Mouse (Mus musculus) embryonic facial prominence, embryonic 13.5 days (tissue): ENCODE data around the gene Gm37240. TPM values are rescaled to one million over a fixed set of nuclear protein-coding genes. Genes with fewer than 3 reads are reported as not detected.

ENCODE experiments used
- ATAC-seq: fragments of 200-750 bp; cut with Nextera tagmentation; 2 replicates; pipeline ENCODE4 v1.8.0; 2017; ENCODE audit warnings: low read depth; ENCODE audit not compliant: insufficient number of reproducible peaks, insufficient read depth, low FRiP score, low TSS enrichment
- H3K27ac ChIP-seq: fragments of 300-500 bp; sonication (generic); 2 replicates; pipeline ENCODE4 v1.5.1; 2015; ENCODE audit warnings: moderate library complexity, mild to moderate bottlenecking, inconsistent platforms
- H3K27me3 ChIP-seq: fragments of 300-500 bp; sonication (generic); 2 replicates; pipeline ENCODE4 v1.6.1; 2015; ENCODE audit warnings: mild to moderate bottlenecking, inconsistent platforms
- H3K36me3 ChIP-seq: fragments of 300-500 bp; sonication (generic); 2 replicates; pipeline ENCODE4 v1.6.1; 2015; ENCODE audit warnings: mild to moderate bottlenecking, inconsistent platforms
- H3K4me1 ChIP-seq: fragments of 300-500 bp; sonication (generic); 2 replicates; pipeline ENCODE4 v1.6.1; 2015; ENCODE audit warnings: inconsistent platforms
- H3K4me2 ChIP-seq: fragments of 300-500 bp; sonication (generic); 2 replicates; pipeline ENCODE4 v1.6.1; 2015; ENCODE audit warnings: moderate library complexity, mild to moderate bottlenecking, inconsistent platforms
- H3K4me3 ChIP-seq: fragments of 300-500 bp; sonication (generic); 2 replicates; pipeline ENCODE4 v1.5.1; 2015; ENCODE audit warnings: mild to moderate bottlenecking, inconsistent platforms
- H3K9ac ChIP-seq: fragments of 300-500 bp; sonication (generic); 2 replicates; pipeline ENCODE4 v1.6.1; 2015; ENCODE audit warnings: mild to moderate bottlenecking, inconsistent platforms
- H3K9me3 ChIP-seq: fragments of 300-500 bp; sonication (generic); 2 replicates; pipeline ENCODE4 v1.6.1; 2016; ENCODE audit warnings: inconsistent platforms
- WGBS: fragments of 180-500 bp; shearing (Covaris S2); methylation state at CpG from one replicate; pipeline ENCODE4 v1.1.7; 2015; ENCODE audit warnings: mixed read lengths; 5-methylcytosine and 5-hydroxymethylcytosine counted together
- polyA plus RNA-seq: library from polyadenylated mRNA; unstranded; fragments of >200 nt; fragmentation: Nextera tagmentation; extraction: Ambion mirVana; gene quantifications from 2 replicates; pipeline ENCODE4 v1.2.1, GENCODE M21; 2015

Gene Gm37240
- polyA plus RNA-seq, 1 experiment from 2014 or later = 6.3 TPM

DNA sequence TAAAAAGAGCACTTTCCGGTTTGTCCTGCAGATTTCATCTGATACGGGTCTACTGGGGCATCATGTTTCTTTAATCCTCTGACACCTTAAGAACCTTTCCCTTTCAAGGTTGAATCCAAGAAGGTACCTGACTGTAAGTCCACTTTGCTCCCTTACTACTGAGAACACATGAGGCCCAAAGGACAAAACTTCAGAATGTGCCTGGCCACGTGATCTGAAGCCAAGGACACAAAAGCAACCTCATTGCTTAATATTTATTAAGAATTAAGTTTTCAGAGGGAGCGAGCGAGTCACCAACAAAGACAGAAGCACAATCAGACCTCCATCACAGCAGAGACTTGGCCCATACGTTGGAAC is 1112.3 kb downstream of the Gm37240 start:
- no peak for ATAC-seq
- Histone ChIP-seq H3K27ac (peak overlapping the region; percentile 88), H3K9me3 (no peaks in the 10 kb centered on the region), H3K4me3 (no peak overlapping the region), H3K9ac (0 out of 2 replicates have a peak overlapping the region, but pooled peaks have one; percentile 27), H3K36me3 (no peaks in the 10 kb centered on the region), H3K4me2 (no peak overlapping the region), H3K4me1 (peaks cover 17% of the 10 kb centered on the region), H3K27me3 (no peaks in the 10 kb centered on the region)
- WGBS = 53% methylated on average over 6 of the region's 6 CpGs

DNA sequence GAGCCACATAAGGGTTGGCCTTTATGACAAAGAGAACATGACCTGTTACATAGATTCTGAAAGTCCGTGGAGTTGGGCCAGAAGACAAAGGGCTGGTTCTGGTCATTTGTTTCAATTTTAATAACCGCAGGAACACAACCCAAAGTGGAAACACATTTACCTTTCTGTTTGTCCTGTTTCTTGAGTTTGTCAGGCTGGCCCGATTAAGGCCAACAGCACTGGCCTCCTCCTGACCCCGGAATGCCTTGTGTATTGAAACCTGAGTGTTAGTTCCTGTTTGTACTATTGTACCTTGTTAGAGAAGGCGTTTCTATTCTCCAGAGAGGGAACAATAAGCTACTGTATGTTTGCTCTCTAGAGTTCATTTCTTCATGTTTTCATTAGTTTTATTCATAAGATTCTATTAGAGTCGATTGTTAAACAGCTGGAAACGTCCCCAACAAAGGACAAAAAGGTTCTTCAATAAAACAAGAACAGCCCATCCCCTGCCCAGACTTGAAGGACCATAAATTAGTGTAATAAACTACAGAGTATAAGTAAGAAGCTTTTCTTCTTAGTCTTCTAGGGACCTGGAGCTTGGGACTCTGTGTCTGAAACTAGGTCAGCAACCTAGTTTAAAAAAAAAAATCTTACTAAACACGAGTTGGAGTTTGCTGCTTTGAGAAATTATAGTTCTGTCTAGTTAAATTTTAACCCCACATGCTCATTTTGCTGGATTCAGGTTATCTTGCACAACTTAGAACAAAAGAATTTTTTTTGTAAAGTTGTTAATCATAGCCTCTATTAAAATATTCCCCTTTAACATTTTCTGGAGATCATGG is 1112.9 kb downstream of the Gm37240 start:
- Histone ChIP-seq H3K36me3 (no peaks in the 10 kb centered on the region), H3K4me3 (no peak overlapping the region), H3K9me3 (no peaks in the 10 kb centered on the region), H3K27ac (peak overlapping the region; percentile 88; the same call in 1 of the 2 replicates), H3K4me1 (peaks cover 17% of the 10 kb centered on the region), H3K4me2 (no peak overlapping the region), H3K9ac (no peak overlapping the region), H3K27me3 (no peaks in the 10 kb centered on the region)
- ATAC-seq = no peak
- 30% methylated on average over 8 of the region's 8 CpGs for WGBS

DNA sequence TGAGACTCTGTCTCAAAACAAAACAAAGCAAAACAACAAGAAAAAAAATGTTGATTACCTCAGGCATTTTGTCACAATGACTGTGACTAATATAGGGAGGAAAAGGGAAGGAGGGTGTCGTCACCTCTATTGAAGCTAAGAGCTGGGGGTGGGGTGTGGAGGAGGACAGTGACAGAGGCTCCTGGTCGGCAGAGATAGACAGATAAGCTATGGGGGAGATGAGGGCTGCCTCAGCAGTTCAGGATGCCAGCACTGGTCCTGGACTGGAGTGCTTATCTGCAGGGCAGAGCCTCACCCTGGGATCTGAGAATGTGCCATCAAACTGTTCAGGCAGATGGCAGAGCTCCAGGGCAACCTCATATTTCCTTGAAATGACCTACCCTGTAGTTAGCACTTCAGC is 1115.3 kb downstream of the Gm37240 start:
- no peaks in the 10 kb centered on the region for H3K36me3 ChIP-seq
- H3K27ac ChIP-seq = no peak overlapping the region
- peaks cover 17% of the 10 kb centered on the region for H3K4me1 ChIP-seq
- WGBS = 57% methylated on average over 2 of the region's 2 CpGs
- H3K9ac ChIP-seq = no peak overlapping the region
- no peaks in the 10 kb centered on the region for H3K9me3 ChIP-seq
- no peak overlapping the region for H3K4me3 ChIP-seq
- H3K4me2 ChIP-seq = no peak overlapping the region
- ATAC-seq = no peak
- H3K27me3 ChIP-seq = no peaks in the 10 kb centered on the region

DNA sequence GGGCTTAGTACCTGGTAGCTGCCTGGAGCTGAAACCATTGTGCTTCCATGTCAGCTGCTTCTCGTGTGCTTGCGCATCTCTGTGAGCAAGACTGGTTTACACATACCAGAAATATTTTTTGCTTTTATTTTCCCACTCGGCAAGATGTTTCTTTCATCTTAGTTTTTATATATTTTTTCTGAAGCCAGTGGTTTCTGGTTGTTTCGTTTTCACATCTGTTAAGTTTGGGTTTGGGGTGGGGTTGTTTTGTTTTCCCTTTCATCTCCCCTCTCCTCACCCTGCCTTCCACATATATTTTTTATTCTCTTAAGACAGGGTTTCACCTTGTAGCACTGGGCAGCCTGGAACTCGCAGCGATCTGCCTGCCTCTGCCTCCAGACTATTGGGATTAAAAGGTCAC is 1116.8 kb downstream of the Gm37240 start:
- H3K4me3 ChIP-seq = no peak overlapping the region
- ATAC-seq = no peak
- H3K4me2 ChIP-seq = no peak overlapping the region
- 69% methylated on average over 6 of the region's 6 CpGs for WGBS
- H3K27ac ChIP-seq = no peak overlapping the region
- H3K9me3 ChIP-seq = no peaks in the 10 kb centered on the region
- peaks cover 6% of the 10 kb centered on the region for H3K4me1 ChIP-seq
- no peaks in the 10 kb centered on the region for H3K27me3 ChIP-seq
- no peaks in the 10 kb centered on the region for H3K36me3 ChIP-seq
- H3K9ac ChIP-seq = no peak overlapping the region

DNA sequence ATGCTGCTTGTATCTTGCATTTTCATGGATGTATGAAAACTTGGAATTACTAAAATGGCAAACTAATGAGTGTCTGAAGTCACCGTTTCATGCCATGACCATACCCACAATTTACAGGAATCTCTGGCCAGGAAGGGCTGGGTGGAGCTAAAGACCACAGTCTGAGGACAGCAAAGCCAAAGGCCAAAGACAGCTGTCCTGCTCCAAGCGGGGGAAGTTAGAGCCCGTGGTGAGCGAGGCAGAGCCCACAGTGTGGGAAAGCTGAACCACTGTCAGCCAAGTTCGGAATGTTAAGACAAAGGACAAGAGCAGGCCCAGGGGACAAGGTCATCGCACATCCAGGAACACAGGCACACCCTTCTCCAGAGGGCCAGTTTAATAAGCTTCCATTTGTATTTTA is 1117.9 kb downstream of the Gm37240 start:
- no peaks in the 10 kb centered on the region for H3K27me3 ChIP-seq
- H3K27ac ChIP-seq = no peak overlapping the region
- no peak overlapping the region for H3K4me2 ChIP-seq
- no peak for ATAC-seq
- H3K4me1 ChIP-seq = no peaks in the 10 kb centered on the region
- no peaks in the 10 kb centered on the region for H3K36me3 ChIP-seq
- H3K4me3 ChIP-seq = no peak overlapping the region
- H3K9ac ChIP-seq = no peak overlapping the region
- no peaks in the 10 kb centered on the region for H3K9me3 ChIP-seq
- WGBS = 80% methylated on average over 6 of the region's 6 CpGs

DNA sequence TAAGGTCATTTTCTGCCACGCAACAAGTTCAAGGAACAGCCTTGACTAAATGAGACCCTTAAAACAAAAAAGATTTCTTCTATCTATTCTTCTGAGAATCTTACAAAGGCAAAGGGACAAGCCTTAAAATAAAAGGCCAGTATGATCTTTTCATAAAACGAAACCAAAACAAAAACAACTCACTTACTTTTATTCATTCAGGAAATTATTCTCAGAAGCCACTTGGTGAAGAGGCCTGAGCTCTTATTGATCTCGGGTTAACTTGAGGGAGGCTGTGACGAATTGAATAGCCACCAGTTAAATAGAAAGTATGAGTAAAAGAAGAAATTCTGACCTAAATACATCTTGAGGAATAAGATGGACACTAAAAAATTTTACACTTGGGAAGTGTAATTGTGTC is 1118.4 kb downstream of the Gm37240 start:
- no peak overlapping the region for H3K4me2 ChIP-seq
- H3K9me3 ChIP-seq = no peaks in the 10 kb centered on the region
- no peaks in the 10 kb centered on the region for H3K36me3 ChIP-seq
- H3K4me3 ChIP-seq = no peak overlapping the region
- WGBS = 85% methylated on average over 4 of the region's 4 CpGs
- H3K4me1 ChIP-seq = no peaks in the 10 kb centered on the region
- no peak for ATAC-seq
- no peak overlapping the region for H3K9ac ChIP-seq
- no peaks in the 10 kb centered on the region for H3K27me3 ChIP-seq
- H3K27ac ChIP-seq = no peak overlapping the region

DNA sequence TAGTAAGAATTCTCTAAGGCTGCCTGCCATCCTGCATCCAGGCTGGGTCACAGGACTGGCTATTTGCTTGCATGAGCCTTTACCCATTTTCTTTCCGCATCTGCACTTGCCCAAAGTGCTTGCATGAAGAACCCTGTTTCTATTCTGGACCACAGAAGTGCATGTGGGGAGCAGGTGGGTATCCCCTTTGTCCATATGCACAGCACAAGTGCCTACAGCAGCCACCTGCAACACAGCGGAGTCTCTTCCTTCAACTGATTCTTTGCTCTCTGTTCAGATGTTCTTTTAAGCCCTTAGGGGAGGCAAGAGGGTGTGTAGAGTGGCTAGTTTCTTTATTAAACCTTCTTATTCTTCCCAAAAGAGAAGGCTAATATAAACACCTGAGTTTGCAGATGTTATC is 1133.5 kb downstream of the Gm37240 start:
- Histone ChIP-seq H3K4me1 (no peaks in the 10 kb centered on the region), H3K9me3 (no peaks in the 10 kb centered on the region), H3K27ac (no peak overlapping the region), H3K36me3 (no peaks in the 10 kb centered on the region), H3K4me3 (no peak overlapping the region), H3K9ac (no peak overlapping the region), H3K27me3 (no peaks in the 10 kb centered on the region), H3K4me2 (no peak overlapping the region)
- no peak for ATAC-seq
- WGBS = 82% methylated on average over 2 of the region's 2 CpGs

DNA sequence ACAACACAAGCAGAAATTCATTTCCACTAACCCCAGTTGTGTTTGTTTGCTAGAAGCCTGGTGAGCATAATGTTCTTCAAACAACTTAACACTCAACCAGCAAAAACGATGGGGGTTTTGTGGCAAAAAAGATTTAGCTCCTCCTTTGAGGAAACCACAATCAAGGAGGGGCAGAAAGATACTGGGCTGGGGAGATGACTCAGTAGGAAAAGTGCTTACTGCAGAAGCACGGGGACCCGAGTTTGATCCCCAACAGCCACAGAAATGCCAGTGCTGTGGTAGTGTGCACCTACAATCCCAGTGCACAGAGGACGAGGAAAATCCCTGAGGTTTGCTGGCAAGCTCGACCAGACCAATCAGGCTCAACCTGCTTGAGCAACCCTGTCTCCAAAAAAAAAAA is 1138.1 kb downstream of the Gm37240 start:
- ATAC-seq = no peak
- Histone ChIP-seq H3K4me3 (no peak overlapping the region), H3K9ac (no peak overlapping the region), H3K27ac (no peak overlapping the region), H3K27me3 (no peaks in the 10 kb centered on the region), H3K36me3 (no peaks in the 10 kb centered on the region), H3K9me3 (no peaks in the 10 kb centered on the region), H3K4me2 (no peak overlapping the region), H3K4me1 (peaks cover 13% of the 10 kb centered on the region)
- WGBS = 65% methylated on average over 5 of the region's 5 CpGs

DNA sequence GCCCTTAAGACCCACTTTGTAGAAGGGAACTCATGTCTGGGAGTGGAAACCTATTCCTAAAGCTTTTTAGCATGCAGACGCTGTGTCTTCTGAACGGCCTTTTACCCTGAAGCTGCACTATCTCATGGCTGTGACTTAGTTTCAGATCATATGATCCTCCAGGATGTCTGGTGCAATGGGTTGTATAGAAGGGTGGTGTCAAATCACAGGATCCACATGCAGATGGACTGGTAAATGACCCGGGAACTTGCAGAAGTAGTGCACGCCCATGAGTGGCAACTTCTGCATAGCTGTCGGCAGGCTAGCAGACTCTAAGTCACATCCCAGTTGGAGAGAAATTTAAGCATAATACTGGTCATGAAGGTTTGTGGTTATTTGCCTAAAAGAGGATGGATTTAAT is 1139.2 kb downstream of the Gm37240 start:
- 80% methylated on average over 5 of the region's 5 CpGs for WGBS
- no peak overlapping the region for H3K9ac ChIP-seq

DNA sequence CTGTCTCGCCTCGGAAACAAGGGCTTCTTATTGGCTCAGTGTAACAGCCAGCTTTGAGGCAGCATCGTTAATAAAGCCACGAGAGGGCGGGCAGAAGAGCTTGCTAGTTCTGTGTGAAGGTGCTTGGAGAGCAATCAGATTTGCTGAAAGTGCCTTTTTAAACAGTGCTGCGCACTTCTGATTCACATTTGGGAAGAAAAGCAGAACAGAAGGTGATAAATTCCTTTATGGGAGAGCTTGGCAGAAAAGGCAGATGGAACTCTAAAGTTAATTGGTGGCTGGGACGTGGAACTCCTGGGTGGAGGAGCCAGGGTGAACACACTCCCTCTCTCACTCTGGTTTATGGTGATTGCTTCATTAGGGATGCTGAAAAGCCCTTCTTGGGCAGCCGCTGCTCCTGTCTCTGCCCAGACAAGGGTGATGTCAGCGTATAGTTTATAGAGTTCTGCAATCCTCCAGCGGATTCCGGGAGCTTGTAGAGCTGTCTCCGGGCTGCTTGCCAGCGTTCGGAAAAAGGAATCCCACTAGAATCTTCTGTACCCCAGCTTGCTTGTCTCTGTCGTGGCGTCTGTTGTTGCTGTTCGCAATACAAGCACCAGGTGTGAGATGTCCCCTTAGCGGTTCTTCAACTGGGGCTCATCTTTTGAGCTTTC is 1141.7 kb downstream of the Gm37240 start:
- ATAC-seq = no peak
- H3K27ac ChIP-seq = no peak overlapping the region
- no peaks in the 10 kb centered on the region for H3K9me3 ChIP-seq
- no peak overlapping the region for H3K9ac ChIP-seq
- no peaks in the 10 kb centered on the region for H3K27me3 ChIP-seq
- peak overlapping the region; percentile 17; the same call in 1 of the 2 replicates for H3K4me2 ChIP-seq
- H3K36me3 ChIP-seq = no peaks in the 10 kb centered on the region
- H3K4me1 ChIP-seq = peaks cover 15% of the 10 kb centered on the region
- 59% methylated on average over 18 of the region's 18 CpGs for WGBS
- no peak overlapping the region for H3K4me3 ChIP-seq

More for the DNA sequence above, 1139.2 kb downstream of the Gm37240 start:
- ATAC-seq = no peak
- Histone ChIP-seq H3K4me2 (no peak overlapping the region), H3K36me3 (no peaks in the 10 kb centered on the region), H3K9me3 (no peaks in the 10 kb centered on the region), H3K27ac (no peak overlapping the region), H3K27me3 (no peaks in the 10 kb centered on the region), H3K4me3 (no peak overlapping the region), H3K4me1 (peaks cover 13% of the 10 kb centered on the region)

DNA sequence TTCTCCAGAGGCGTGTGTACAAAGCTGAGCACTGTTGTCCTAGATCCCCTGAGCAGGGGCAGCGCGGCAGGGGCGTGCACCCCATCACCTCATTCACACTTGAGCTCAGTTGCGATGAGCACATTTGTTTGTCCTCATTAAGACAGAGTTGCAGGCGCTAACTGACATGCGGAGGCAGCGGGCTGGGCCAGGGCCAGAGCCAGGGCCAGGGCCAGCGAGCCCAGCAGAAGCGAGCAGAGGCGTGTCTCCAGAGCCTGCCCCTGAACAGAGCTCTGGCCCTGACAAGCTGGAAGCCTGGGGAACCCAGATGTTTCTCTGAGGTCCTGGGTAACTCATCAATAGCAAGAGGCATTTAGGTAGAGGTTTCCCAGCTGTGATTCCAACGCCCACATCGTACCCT is 1142.6 kb downstream of the Gm37240 start:
- WGBS = 85% methylated on average over 13 of the region's 13 CpGs
- no peaks in the 10 kb centered on the region for H3K36me3 ChIP-seq
- H3K27ac ChIP-seq = no peak overlapping the region
- no peaks in the 10 kb centered on the region for H3K9me3 ChIP-seq
- no peak for ATAC-seq
- H3K4me1 ChIP-seq = peaks cover 21% of the 10 kb centered on the region
- no peak overlapping the region for H3K9ac ChIP-seq
- no peak overlapping the region for H3K4me3 ChIP-seq
- no peaks in the 10 kb centered on the region for H3K27me3 ChIP-seq
- no peak overlapping the region for H3K4me2 ChIP-seq

DNA sequence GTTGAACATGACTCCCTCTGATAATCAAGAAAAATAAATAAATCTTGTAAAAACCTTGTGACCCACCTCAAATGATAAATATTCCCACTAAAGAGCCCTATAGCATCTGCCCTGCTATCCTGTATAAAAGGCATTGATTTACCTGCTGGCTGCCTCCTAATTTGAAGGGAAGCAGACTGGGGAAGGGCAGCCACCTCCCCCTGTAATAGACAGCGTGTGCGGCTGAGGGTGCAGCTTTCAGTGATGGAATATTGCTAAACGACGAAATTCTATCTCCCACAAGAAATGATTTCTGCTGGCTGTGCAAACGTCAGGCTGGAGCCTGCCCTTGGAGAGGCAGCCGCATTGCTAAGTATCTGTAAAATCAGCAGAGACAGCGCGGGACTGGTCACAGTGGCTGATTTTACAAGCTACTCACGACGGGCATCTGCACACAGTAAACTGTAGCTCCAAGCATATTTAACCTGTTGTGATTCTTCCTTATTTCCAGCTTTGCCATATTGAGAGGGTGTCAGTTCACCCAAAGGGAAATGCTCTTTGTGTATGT is 1147.2 kb downstream of the Gm37240 start:
- WGBS = 17% methylated on average over 10 of the region's 10 CpGs
- Histone ChIP-seq H3K4me1 (peaks cover 13% of the 10 kb centered on the region), H3K4me2 (peak overlapping the region; percentile 27; the same call in 1 of the 2 replicates), H3K36me3 (no peaks in the 10 kb centered on the region), H3K27me3 (no peaks in the 10 kb centered on the region), H3K9ac (no peak overlapping the region), H3K27ac (no peak overlapping the region), H3K9me3 (no peaks in the 10 kb centered on the region), H3K4me3 (no peak overlapping the region)
- no peak for ATAC-seq
